ENCODE assay signal across 8 mouse cellular contexts in the genomic region with DNA sequence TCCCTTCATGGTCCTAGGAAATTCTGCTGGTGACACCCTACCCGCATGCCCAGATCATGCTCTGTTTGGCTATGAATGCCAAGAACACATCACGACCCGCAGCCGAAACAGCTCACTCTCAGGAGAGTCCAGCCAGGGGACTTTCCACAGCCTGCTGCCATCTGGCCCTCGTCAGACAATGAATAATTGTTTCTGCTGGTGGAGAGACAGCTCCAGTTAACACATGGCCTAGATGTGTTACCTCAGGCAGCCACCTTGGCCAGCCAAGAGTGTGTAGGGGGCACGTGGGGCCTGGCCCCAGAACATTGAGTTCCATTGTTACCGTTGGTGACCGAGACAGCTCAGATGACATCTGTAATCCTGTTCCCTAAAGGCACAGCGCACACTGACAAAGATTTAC.
DNase-seq lines count a peak whose midpoint lies in the region; ATAC-seq and TF ChIP-seq lines count a peak whose summit lies in the region.

No protein-coding gene starts in this region.

- 20% methylated on average over 9 of the region's 9 CpGs for WGBS in kidney, postnatal 0 days
- WGBS in kidney, adult 2 months, result 46% methylated on average over 9 of the region's 9 CpGs
- WGBS in stomach, embryonic 15.5 days, result 34% methylated on average over 9 of the region's 9 CpGs

- H3K27me3 ChIP-seq in kidney, postnatal 0 days (ENCODE audit: insufficient read depth, low read length), result no peaks in the 10 kb centered on the region
- H3K27me3 ChIP-seq in kidney, adult 2 months (replicated peaks; ENCODE audit: control insufficient read depth, insufficient read depth, low read length), result no peaks in the 10 kb centered on the region
- no peaks in the 10 kb centered on the region for H3K27me3 ChIP-seq in stomach, embryonic 15.5 days (replicated peaks)

- ATAC-seq in kidney, postnatal 0 days (replicated peaks; ENCODE audit: low FRiP score, low read depth), result 0 out of 2 replicates have a peak, but pooled peaks have one; percentile 13
- peak; percentile 43; the same call in 1 of the 2 replicates for ATAC-seq in stomach, embryonic 15.5 days (ENCODE audit: insufficient read depth, low FRiP score, low read depth)

- TF ChIP-seq POLR2A in kidney, adult 2 months (IDR thresholded peaks at IDR 0.05; ENCODE audit: low read depth, low read length), result no peak

- H3K4me1 ChIP-seq in kidney, postnatal 0 days (replicated peaks; ENCODE audit: insufficient read depth, low read length), result no peaks in the 10 kb centered on the region
- H3K4me1 ChIP-seq in kidney, adult 2 months (ENCODE audit: control insufficient read depth, insufficient read depth, low read length), result no peaks in the 10 kb centered on the region
- H3K4me1 ChIP-seq in stomach, embryonic 15.5 days, result no peaks in the 10 kb centered on the region

- TF ChIP-seq CTCF in kidney, postnatal 0 days (IDR thresholded peaks at IDR 0.05; ENCODE audit: low read depth), result no peak
- TF ChIP-seq CTCF in kidney, adult 2 months (conservative IDR thresholded peaks at IDR 0.05; ENCODE audit: insufficient read depth, insufficient read length, low read depth, low read length), result no peak

- H3K9me3 ChIP-seq in kidney, postnatal 0 days (replicated peaks; ENCODE audit: low read length), result no peaks in the 10 kb centered on the region
- H3K9me3 ChIP-seq in stomach, embryonic 15.5 days, result no peaks in the 10 kb centered on the region

- H3K27ac ChIP-seq in kidney, postnatal 0 days, result no peak overlapping the region
- no peak overlapping the region for H3K27ac ChIP-seq in kidney, adult 2 months (ENCODE audit: insufficient read depth, low read depth, low read length)
- no peak overlapping the region for H3K27ac ChIP-seq in stomach, embryonic 15.5 days

- H3K4me3 ChIP-seq in kidney, postnatal 0 days (replicated peaks; ENCODE audit: low read depth, low read length), result no peak overlapping the region
- H3K4me3 ChIP-seq in kidney, adult 2 months (ENCODE audit: insufficient read depth, low read depth, low read length), result no peak overlapping the region
- no peak overlapping the region for H3K4me3 ChIP-seq in stomach, embryonic 15.5 days (replicated peaks)

- DNase-seq in kidney, postnatal 0 days (ENCODE audit: low spot score), result peak; percentile 14
- DNase-seq in kidney, adult 2 months, result no peak
- DNase-seq in cerebellum, adult 9-10 months, result peak; percentile 41
- DNase-seq in forelimb bud, embryonic 11.5 days (ENCODE audit: low read depth, low spot score), result peak; percentile 27
- peak; percentile 27 for DNase-seq in left cerebral cortex, adult 18-20 months (ENCODE audit: low spot score in 2 of 2)
- no peak for DNase-seq in ovary, postnatal 10 days (ENCODE audit: low spot score)
- DNase-seq in thymus, postnatal 14 days, result no peak

- H3K4me2 ChIP-seq in kidney, postnatal 0 days (ENCODE audit: low read length), result no peak overlapping the region
- no peak overlapping the region for H3K4me2 ChIP-seq in stomach, embryonic 15.5 days

- no peak overlapping the region for H3K9ac ChIP-seq in kidney, postnatal 0 days (ENCODE audit: low read depth, low read length)
- H3K9ac ChIP-seq in stomach, embryonic 15.5 days, result no peak overlapping the region

- H3K36me3 ChIP-seq in kidney, postnatal 0 days (ENCODE audit: insufficient read depth, low read length), result no peaks in the 10 kb centered on the region
- no peaks in the 10 kb centered on the region for H3K36me3 ChIP-seq in kidney, adult 2 months (ENCODE audit: control insufficient read depth, insufficient read depth, low read length)
- no peaks in the 10 kb centered on the region for H3K36me3 ChIP-seq in stomach, embryonic 15.5 days

Comparison
In these comparisons a context has a peak if more than half of its experiments do, and no peak if none do; other contexts are left out.
1. DNase-seq: peak in kidney, postnatal 0 days (single experiment), cerebellum, adult 9-10 months (single experiment), forelimb bud, embryonic 11.5 days (single experiment) and left cerebral cortex, adult 18-20 months (2 of 2); none in kidney, adult 2 months (single experiment), ovary, postnatal 10 days (single experiment) and thymus, postnatal 14 days (single experiment).